Mouse (Mus musculus): Measurements from ENCODE around the gene Tbx10.

DNA sequence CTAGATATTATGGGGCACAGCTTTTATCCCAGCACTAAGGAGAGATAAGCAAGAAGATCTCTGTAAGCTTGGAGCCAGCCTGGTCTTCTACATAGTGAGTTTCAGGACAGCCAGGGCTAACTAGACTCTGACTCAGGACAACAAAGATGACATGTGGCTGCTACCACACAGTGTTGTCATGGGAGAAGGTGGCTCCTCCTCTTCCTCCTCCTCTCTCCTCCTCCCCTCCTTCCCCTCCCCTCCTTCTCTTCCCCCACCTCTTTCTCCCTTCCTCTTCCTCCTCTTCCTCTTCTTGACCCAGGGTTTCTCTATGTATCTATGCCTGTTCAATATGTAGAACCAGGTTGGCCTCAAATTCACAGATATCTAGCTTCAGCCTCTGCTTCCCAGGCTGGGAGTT, 41.1 kb upstream of the Tbx10 start:
- no peak for TF ChIP-seq CTCF (IDR thresholded peaks at IDR 0.05; ENCODE audit: borderline replicate concordance, extremely low read depth, insufficient read depth, insufficient read length)
- TF ChIP-seq POLR2A (IDR thresholded peaks at IDR 0.05; ENCODE audit: borderline replicate concordance, extremely low read depth, insufficient read depth, insufficient read length, poor library complexity, severe bottlenecking): no peak
